Mouse (Mus musculus) bone marrow macrophage, adult 2 months (primary cell): ENCODE measurements around the gene Olfr924.

Experiments
- CTCF ChIP-seq: IDR thresholded peaks from 2 replicates; pipeline ENCODE4 v1.5.1; 2012; ENCODE audit warnings: low read depth, mild to moderate bottlenecking, low read length, moderate library complexity
- POLR2A ChIP-seq: IDR thresholded peaks from 2 replicates; pipeline ENCODE4 v1.6.1; 2012; ENCODE audit warnings: mild to moderate bottlenecking, low read depth, low read length, borderline replicate concordance

- TF ChIP-seq CTCF (no peak), POLR2A (no peak)
Observed at GRCm38 (mm10) chr9:38854760-38855159, 10.5 kb downstream of the Olfr924 start, which contains the start of gene Olfr26.
